Mouse (Mus musculus) embryonic facial prominence, embryonic 12.5 days (tissue): Measurements from ENCODE around the gene Pdcd1lg2. TPM values are rescaled to one million over a fixed set of nuclear protein-coding genes. Genes with fewer than 3 reads are reported as not detected.

Experiments
- ATAC-seq: fragments of 200-750 bp; cut with Nextera tagmentation; 2 replicates; pipeline ENCODE4 v1.8.0; 2017; ENCODE audit not compliant: insufficient number of reproducible peaks, insufficient read depth, low FRiP score, low TSS enrichment
- H3K27ac ChIP-seq: fragments of 300-500 bp; sonication (generic); 2 replicates; pipeline ENCODE4 v1.5.1; 2016; ENCODE audit warnings: mild to moderate bottlenecking
- H3K27me3 ChIP-seq: fragments of 300-500 bp; sonication (generic); 2 replicates; pipeline ENCODE4 v1.6.1; 2016; ENCODE audit warnings: mild to moderate bottlenecking, moderate library complexity
- H3K36me3 ChIP-seq: fragments of 300-500 bp; sonication (generic); 2 replicates; pipeline ENCODE4 v1.6.1; 2016; ENCODE audit warnings: mild to moderate bottlenecking
- H3K4me1 ChIP-seq: fragments of 300-500 bp; sonication (generic); 2 replicates; pipeline ENCODE4 v1.6.1; 2016
- H3K4me2 ChIP-seq: fragments of 300-500 bp; sonication (generic); replicated peaks from 2 replicates; pipeline ENCODE4 v1.6.1; 2016; ENCODE audit warnings: mild to moderate bottlenecking, moderate library complexity
- H3K4me3 ChIP-seq: fragments of 300-500 bp; sonication (generic); 2 replicates; pipeline ENCODE4 v1.5.1; 2016; ENCODE audit warnings: mild to moderate bottlenecking
- H3K9ac ChIP-seq: fragments of 300-500 bp; sonication (generic); 2 replicates; pipeline ENCODE4 v1.6.1; 2016; ENCODE audit warnings: mild to moderate bottlenecking, moderate library complexity
- H3K9me3 ChIP-seq: fragments of 300-500 bp; sonication (generic); 2 replicates; pipeline ENCODE4 v1.6.1; 2016; ENCODE audit warnings: mild to moderate bottlenecking, moderate library complexity
- WGBS: fragments of 180-500 bp; shearing (Covaris S2); methylation state at CpG from one replicate; pipeline ENCODE4 v1.1.7; 2016; 5-methylcytosine and 5-hydroxymethylcytosine counted together
- polyA plus RNA-seq: library from polyadenylated mRNA; unstranded; fragments of >200 nt; fragmentation: Nextera tagmentation; extraction: Ambion mirVana; gene quantifications from 2 replicates; pipeline ENCODE4 v1.2.1, GENCODE M21; 2016

Gene Pdcd1lg2
- polyA plus RNA-seq, 1 experiment from 2014 or later, result 0.15 TPM

- peak overlapping the region; percentile 47 for H3K27ac ChIP-seq
- no peaks in the 10 kb centered on the region for H3K4me1 ChIP-seq
- no peak for ATAC-seq
- no peak overlapping the region for H3K4me3 ChIP-seq
- H3K4me2 ChIP-seq, result no peak overlapping the region; the same call in 1 of the 2 replicates
- H3K9me3 ChIP-seq, result no peaks in the 10 kb centered on the region; the same call in 1 of the 2 replicates
- H3K27me3 ChIP-seq, result no peaks in the 10 kb centered on the region
- no peak overlapping the region for H3K9ac ChIP-seq
- WGBS, result 77% methylated on average over 7 of the region's 7 CpGs
- H3K36me3 ChIP-seq, result no peaks in the 10 kb centered on the region
Measured at GRCm38 (mm10) chr19:29505617-29506016, 94.9 kb downstream of the Pdcd1lg2 start.

- WGBS, result 80% methylated on average over 7 of the region's 7 CpGs
- H3K9me3 ChIP-seq, result no peaks in the 10 kb centered on the region; the same call in 1 of the 2 replicates
- H3K27ac ChIP-seq, result no peak overlapping the region
- no peaks in the 10 kb centered on the region for H3K36me3 ChIP-seq
- H3K4me1 ChIP-seq, result no peaks in the 10 kb centered on the region
- H3K27me3 ChIP-seq, result no peaks in the 10 kb centered on the region
- no peak overlapping the region for H3K4me2 ChIP-seq
- H3K4me3 ChIP-seq, result no peak overlapping the region
- no peak overlapping the region for H3K9ac ChIP-seq
- ATAC-seq, result no peak
Measured at GRCm38 (mm10) chr19:29508208-29508607, 97.5 kb downstream of the Pdcd1lg2 start.

- Histone ChIP-seq H3K27me3 (no peaks in the 10 kb centered on the region), H3K9ac (no peak overlapping the region), H3K4me3 (no peak overlapping the region), H3K27ac (no peak overlapping the region), H3K36me3 (no peaks in the 10 kb centered on the region), H3K9me3 (no peaks in the 10 kb centered on the region; the same call in 1 of the 2 replicates), H3K4me1 (no peaks in the 10 kb centered on the region), H3K4me2 (no peak overlapping the region)
- WGBS, result 89% methylated on average over 7 of the region's 7 CpGs
- no peak for ATAC-seq
Measured at GRCm38 (mm10) chr19:29509857-29510256, 99.1 kb downstream of the Pdcd1lg2 start.

GRCm38 (mm10) chr19:29511826-29512225 lies 101.1 kb downstream of the Pdcd1lg2 start:
- no peak overlapping the region for H3K4me3 ChIP-seq
- H3K9me3 ChIP-seq, result no peaks in the 10 kb centered on the region
- H3K27ac ChIP-seq, result no peak overlapping the region
- H3K36me3 ChIP-seq, result 0 out of 2 replicates have a peak, but pooled peaks cover 5% of the 10 kb centered on the region
- no peak for ATAC-seq
- H3K4me1 ChIP-seq, result no peaks in the 10 kb centered on the region
- no peaks in the 10 kb centered on the region for H3K27me3 ChIP-seq
- no peak overlapping the region for H3K4me2 ChIP-seq
- no peak overlapping the region for H3K9ac ChIP-seq
- WGBS, result 77% methylated on average over 2 of the region's 2 CpGs

GRCm38 (mm10) chr19:29513111-29513766 lies 102.5 kb downstream of the Pdcd1lg2 start:
- no peak overlapping the region for H3K4me2 ChIP-seq
- H3K27me3 ChIP-seq, result no peaks in the 10 kb centered on the region
- no peak overlapping the region for H3K27ac ChIP-seq
- H3K36me3 ChIP-seq, result 0 out of 2 replicates have a peak, but pooled peaks cover 5% of the 10 kb centered on the region
- no peak overlapping the region for H3K9ac ChIP-seq
- 45% methylated on average over 2 of the region's 2 CpGs for WGBS
- no peak for ATAC-seq
- no peaks in the 10 kb centered on the region for H3K4me1 ChIP-seq
- no peaks in the 10 kb centered on the region for H3K9me3 ChIP-seq
- no peak overlapping the region for H3K4me3 ChIP-seq

GRCm38 (mm10) chr19:29514130-29514529 lies 103.4 kb downstream of the Pdcd1lg2 start:
- Histone ChIP-seq H3K9ac (no peak overlapping the region), H3K4me2 (no peak overlapping the region), H3K27me3 (no peaks in the 10 kb centered on the region), H3K4me1 (no peaks in the 10 kb centered on the region), H3K27ac (no peak overlapping the region), H3K9me3 (no peaks in the 10 kb centered on the region), H3K4me3 (no peak overlapping the region), H3K36me3 (0 out of 2 replicates have a peak, but pooled peaks cover 5% of the 10 kb centered on the region)
- no peak for ATAC-seq
- 93% methylated on average over 3 of the region's 3 CpGs for WGBS

- Histone ChIP-seq H3K4me2 (no peak overlapping the region), H3K4me3 (no peak overlapping the region), H3K27ac (no peak overlapping the region), H3K27me3 (no peaks in the 10 kb centered on the region), H3K4me1 (no peaks in the 10 kb centered on the region), H3K9ac (no peak overlapping the region), H3K36me3 (0 out of 2 replicates have a peak, but pooled peaks cover 5% of the 10 kb centered on the region), H3K9me3 (no peaks in the 10 kb centered on the region)
- WGBS, result 90% methylated on average over 3 of the region's 3 CpGs
- no peak for ATAC-seq
Measured at GRCm38 (mm10) chr19:29515386-29515785, 104.7 kb downstream of the Pdcd1lg2 start.

- no peak overlapping the region for H3K4me3 ChIP-seq
- H3K4me1 ChIP-seq, result no peaks in the 10 kb centered on the region
- no peak overlapping the region for H3K27ac ChIP-seq
- H3K27me3 ChIP-seq, result no peaks in the 10 kb centered on the region
- 77% methylated on average over 10 of the region's 10 CpGs for WGBS
- no peaks in the 10 kb centered on the region for H3K9me3 ChIP-seq
- 0 out of 2 replicates have a peak, but pooled peaks cover 5% of the 10 kb centered on the region for H3K36me3 ChIP-seq
- no peak overlapping the region for H3K4me2 ChIP-seq
- no peak for ATAC-seq
- no peak overlapping the region for H3K9ac ChIP-seq
Measured at GRCm38 (mm10) chr19:29515991-29516390, 105.3 kb downstream of the Pdcd1lg2 start.

GRCm38 (mm10) chr19:29518409-29518808 lies 107.7 kb downstream of the Pdcd1lg2 start:
- H3K9ac ChIP-seq, result no peak overlapping the region
- no peaks in the 10 kb centered on the region for H3K27me3 ChIP-seq
- H3K27ac ChIP-seq, result no peak overlapping the region
- no peaks in the 10 kb centered on the region for H3K4me1 ChIP-seq
- H3K9me3 ChIP-seq, result no peaks in the 10 kb centered on the region
- no peak overlapping the region for H3K4me3 ChIP-seq
- H3K4me2 ChIP-seq, result no peak overlapping the region
- WGBS, result 80% methylated on average over 7 of the region's 7 CpGs
- H3K36me3 ChIP-seq, result 0 out of 2 replicates have a peak, but pooled peaks cover 5% of the 10 kb centered on the region
- ATAC-seq, result no peak

GRCm38 (mm10) chr19:29518922-29519321 lies 108.2 kb downstream of the Pdcd1lg2 start:
- Histone ChIP-seq H3K27me3 (no peaks in the 10 kb centered on the region), H3K4me3 (no peak overlapping the region), H3K4me1 (no peaks in the 10 kb centered on the region), H3K9me3 (no peaks in the 10 kb centered on the region), H3K36me3 (0 out of 2 replicates have a peak, but pooled peaks cover 5% of the 10 kb centered on the region), H3K4me2 (no peak overlapping the region), H3K9ac (no peak overlapping the region), H3K27ac (no peak overlapping the region)
- WGBS, result 83% methylated on average over 4 of the region's 4 CpGs
- ATAC-seq, result no peak
